Mouse (Mus musculus) stomach, postnatal 0 days (tissue): ENCODE data around the gene Brd9.

ENCODE experiments used
- CTCF ChIP-seq: IDR thresholded peaks from 2 replicates; pipeline ENCODE4 v1.5.1; 2016; ENCODE audit warnings: antibody characterized with exemption, low read depth, mild to moderate bottlenecking, moderate library complexity
- EP300 ChIP-seq: optimal IDR thresholded peaks from 2 replicates; pipeline ENCODE3; 2016; ENCODE audit warnings: antibody characterized with exemption

GRCm38 (mm10) chr13:73996456-73996855, 58.8 kb downstream of the Brd9 start:
- no peak for TF ChIP-seq CTCF
- no peak for TF ChIP-seq EP300
